Mouse (Mus musculus) hindbrain, embryonic 14.5 days (tissue): ENCODE measurements around the gene Padi4. TPM values are rescaled to one million over a fixed set of nuclear protein-coding genes. Genes with fewer than 3 reads are reported as not detected.

Experiments used
- ATAC-seq: fragments of 200-750 bp; cut with Nextera tagmentation; 2 replicates; pipeline ENCODE4 v1.8.0; 2017; ENCODE audit warnings: moderate number of reproducible peaks, mild to moderate bottlenecking, moderate TSS enrichment, moderate library complexity; ENCODE audit not compliant: low FRiP score
- DNase-seq: peaks from one replicate; pipeline ENCODE4 v3.0.0-alpha.2; 2015; ENCODE audit warnings: low spot score
- H3K27ac ChIP-seq: fragments of 300-500 bp; sonication (generic); 2 replicates; pipeline ENCODE4 v1.5.1; 2014; ENCODE audit warnings: mild to moderate bottlenecking, moderate library complexity
- H3K27me3 ChIP-seq: fragments of 300-500 bp; sonication (generic); 2 replicates; pipeline ENCODE4 v1.6.1; 2014; ENCODE audit warnings: mild to moderate bottlenecking, low read length, mixed read lengths; ENCODE audit not compliant: control insufficient read depth, insufficient read depth
- H3K36me3 ChIP-seq: fragments of 300-500 bp; sonication (generic); replicated peaks from 2 replicates; pipeline ENCODE4 v1.6.1; 2014; ENCODE audit not compliant: control insufficient read depth, insufficient read depth
- H3K4me1 ChIP-seq: fragments of 300-500 bp; sonication (generic); replicated peaks from 2 replicates; pipeline ENCODE4 v1.6.1; 2014; ENCODE audit warnings: antibody characterized with exemption, low read length, mixed read lengths; ENCODE audit not compliant: control insufficient read depth, insufficient read depth
- H3K4me2 ChIP-seq: fragments of 300-500 bp; sonication (generic); replicated peaks from 2 replicates; pipeline ENCODE4 v1.6.1; 2014; ENCODE audit warnings: mild to moderate bottlenecking, moderate library complexity
- H3K4me3 ChIP-seq: fragments of 300-500 bp; sonication (generic); replicated peaks from 2 replicates; pipeline ENCODE4 v1.5.1; 2014; ENCODE audit warnings: mild to moderate bottlenecking, low read length
- H3K9ac ChIP-seq: fragments of 300-500 bp; sonication (generic); 2 replicates; pipeline ENCODE4 v1.6.1; 2014
- H3K9me3 ChIP-seq: fragments of 300-500 bp; sonication (generic); 2 replicates; pipeline ENCODE4 v1.6.1; 2016; ENCODE audit warnings: low read length; ENCODE audit not compliant: control insufficient read depth
- WGBS: fragments of 180-500 bp; shearing (Covaris S2); extraction: QIAGEN DNeasy Blood & Tissue Kit; methylation state at CpG from one replicate; pipeline ENCODE4 v1.1.7; 2014; 5-methylcytosine and 5-hydroxymethylcytosine counted together
- polyA plus RNA-seq: library from polyadenylated mRNA; unstranded; fragments of >200 nt; fragmentation: Nextera tagmentation; extraction: Ambion mirVana; gene quantifications from 2 replicates; pipeline ENCODE4 v1.2.1, GENCODE M21; 2014

Gene Padi4
- polyA plus RNA-seq, 1 experiment from 2014 or later: 0.08 TPM

DNA sequence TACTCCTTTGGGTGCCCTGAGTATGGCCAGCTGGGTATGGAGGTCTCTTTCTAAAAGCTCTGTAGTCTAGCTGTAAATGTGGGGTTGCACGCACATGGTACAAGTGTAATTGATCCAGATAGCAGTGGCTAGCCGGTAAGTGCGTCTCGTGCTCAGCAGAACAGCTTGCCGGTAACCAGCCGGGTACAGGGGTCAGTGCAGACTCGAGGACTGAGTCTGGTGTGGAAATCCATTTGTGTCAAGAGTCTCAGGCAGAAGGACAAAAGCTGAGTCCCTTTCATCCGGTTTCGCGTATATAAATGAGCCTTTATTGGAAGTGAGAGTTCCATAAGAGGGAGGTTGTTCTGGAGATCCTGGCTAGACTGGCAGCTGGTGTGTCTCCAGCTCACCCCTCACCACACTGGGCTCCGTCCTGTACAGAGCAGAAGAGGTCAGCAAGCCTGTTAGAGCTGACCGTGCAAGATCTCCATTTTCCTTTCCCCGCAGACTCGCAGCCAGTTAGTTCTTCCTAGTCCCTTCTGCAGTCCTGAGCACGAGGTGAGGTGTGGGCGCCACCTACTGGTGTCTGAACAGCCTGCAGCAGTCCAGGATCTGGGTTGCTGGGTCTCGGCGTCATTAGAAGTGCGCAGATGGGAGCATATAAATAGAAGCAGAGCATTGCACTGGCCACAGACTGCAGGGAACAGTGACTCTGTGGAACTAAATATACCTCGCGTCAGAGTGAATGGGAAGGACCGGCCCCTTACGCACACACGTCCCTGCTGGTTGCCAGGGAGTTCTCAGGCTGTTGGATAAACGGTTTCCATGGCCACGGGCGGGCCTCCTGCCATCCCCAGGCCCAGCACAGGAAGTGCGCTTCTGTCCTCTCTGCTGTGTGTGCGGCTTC is 60.3 kb downstream of the Padi4 start:
- H3K27me3 ChIP-seq: no peaks in the 10 kb centered on the region
- DNase-seq (peak; percentile 93), ATAC-seq (peak; percentile 91)
- no peak overlapping the region for H3K4me3 ChIP-seq
- H3K4me1 ChIP-seq: peaks cover 15% of the 10 kb centered on the region
- H3K9me3 ChIP-seq: no peaks in the 10 kb centered on the region
- peak overlapping the region; percentile 66 for H3K27ac ChIP-seq
- 25% methylated on average over 29 of the region's 29 CpGs for WGBS
- H3K4me2 ChIP-seq: no peak overlapping the region
- peak overlapping the region; percentile 24; the same call in 1 of the 2 replicates for H3K9ac ChIP-seq
- H3K36me3 ChIP-seq: peaks cover 98% of the 10 kb centered on the region

DNA sequence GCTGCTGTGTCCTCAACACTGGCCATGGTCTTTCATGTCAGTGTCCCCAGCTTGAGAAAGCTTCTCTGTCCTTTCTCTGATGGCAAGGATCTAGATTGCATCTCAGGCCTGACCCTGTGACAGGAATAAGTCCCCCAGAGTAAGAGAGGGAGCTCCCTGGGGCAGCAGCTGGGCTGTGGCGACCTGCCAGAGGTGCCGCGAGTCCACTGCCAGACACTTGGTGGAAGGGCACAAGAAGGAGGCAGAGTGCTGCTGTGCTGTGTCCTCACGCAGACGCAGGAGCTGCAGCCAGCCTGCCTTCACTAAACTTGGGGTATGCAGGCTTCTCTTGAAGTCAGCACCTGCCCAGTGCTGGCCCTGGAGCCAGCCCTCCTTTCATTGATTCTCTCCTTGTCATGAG is 62.7 kb downstream of the Padi4 start:
- Histone ChIP-seq H3K9me3 (no peaks in the 10 kb centered on the region), H3K4me1 (peaks cover 15% of the 10 kb centered on the region), H3K4me2 (no peak overlapping the region), H3K4me3 (no peak overlapping the region), H3K9ac (no peak overlapping the region), H3K27ac (no peak overlapping the region), H3K36me3 (peaks cover 85% of the 10 kb centered on the region), H3K27me3 (no peaks in the 10 kb centered on the region)
- ATAC-seq (no peak), DNase-seq (no peak)
- WGBS: 60% methylated on average over 5 of the region's 5 CpGs

DNA sequence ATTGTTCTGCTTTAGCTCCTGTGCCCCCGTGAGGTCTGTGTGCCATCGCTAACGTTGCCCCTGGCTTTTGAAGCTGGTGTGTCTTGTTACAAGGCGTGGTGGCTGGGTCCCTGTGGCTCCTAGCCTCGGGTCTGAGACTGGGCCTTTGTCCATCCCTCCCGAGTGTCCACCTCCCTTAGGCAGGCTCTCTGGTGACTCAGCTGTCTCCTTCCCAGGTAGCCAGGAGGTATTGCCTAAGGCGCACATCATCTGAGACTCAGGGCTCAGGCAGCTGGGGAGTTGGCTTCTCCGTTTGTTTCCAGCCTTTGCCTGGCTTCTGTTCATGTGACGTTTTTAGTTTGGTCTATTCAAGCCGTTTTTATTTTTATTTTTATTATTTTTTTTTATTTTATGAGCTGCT is 63.3 kb downstream of the Padi4 start:
- Histone ChIP-seq H3K27me3 (no peaks in the 10 kb centered on the region), H3K9ac (no peak overlapping the region), H3K9me3 (no peaks in the 10 kb centered on the region), H3K36me3 (peaks cover 84% of the 10 kb centered on the region), H3K4me1 (peaks cover 15% of the 10 kb centered on the region), H3K4me2 (no peak overlapping the region), H3K27ac (no peak overlapping the region), H3K4me3 (no peak overlapping the region)
- DNase-seq (no peak), ATAC-seq (no peak)
- WGBS: 79% methylated on average over 10 of the region's 10 CpGs

DNA sequence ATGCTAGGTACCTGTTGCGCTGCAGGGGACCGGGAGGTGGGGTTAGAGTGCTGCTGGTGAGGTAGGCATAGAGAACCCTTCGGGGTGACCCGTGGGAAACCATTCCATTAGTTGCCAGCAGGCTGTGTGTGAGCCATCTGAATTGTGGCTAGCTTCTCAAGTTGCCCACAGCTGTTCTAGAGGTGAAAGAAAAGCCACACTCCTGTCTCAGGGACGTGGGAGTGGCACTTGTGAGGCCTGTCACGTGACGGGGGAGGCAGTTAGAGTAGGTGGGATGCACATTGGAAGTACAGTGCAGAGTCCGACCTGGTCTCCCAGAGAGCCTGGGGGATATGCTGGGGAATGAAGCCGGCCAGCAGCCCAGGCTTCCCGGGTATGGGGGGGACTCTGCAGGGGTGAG is 64.4 kb downstream of the Padi4 start:
- Histone ChIP-seq H3K36me3 (peaks cover 80% of the 10 kb centered on the region), H3K9ac (no peak overlapping the region)

DNA sequence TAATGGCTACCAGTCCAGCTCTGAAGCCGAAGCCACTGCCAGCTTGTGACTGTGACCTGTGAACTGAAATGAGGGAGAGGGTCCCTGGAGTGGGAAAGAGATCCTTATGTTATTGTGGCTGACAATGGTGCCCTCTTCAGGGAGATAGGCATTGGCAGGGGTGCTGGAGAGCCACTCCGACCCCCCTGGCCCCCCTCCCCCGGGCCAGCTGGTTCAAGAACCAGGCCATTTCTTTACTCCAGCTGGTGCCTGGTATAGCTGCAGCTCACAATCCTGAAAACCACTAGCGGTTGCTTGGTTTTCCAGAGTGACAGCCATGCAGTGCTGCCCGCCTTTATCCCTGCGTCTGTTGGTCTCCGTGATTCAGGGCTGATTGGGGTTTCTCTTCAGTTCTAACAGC is 64.9 kb downstream of the Padi4 start:
- Histone ChIP-seq H3K9me3 (no peaks in the 10 kb centered on the region), H3K4me1 (peaks cover 18% of the 10 kb centered on the region), H3K9ac (no peak overlapping the region), H3K36me3 (peaks cover 75% of the 10 kb centered on the region), H3K27me3 (no peaks in the 10 kb centered on the region), H3K4me2 (no peak overlapping the region), H3K27ac (no peak overlapping the region), H3K4me3 (no peak overlapping the region)
- WGBS: 72% methylated on average over 7 of the region's 7 CpGs
- no peak for DNase-seq
- no peak for ATAC-seq

More for the DNA sequence above, 64.4 kb downstream of the Padi4 start:
- WGBS: 88% methylated on average over 10 of the region's 10 CpGs
- no peaks in the 10 kb centered on the region for H3K27me3 ChIP-seq
- H3K4me2 ChIP-seq: no peak overlapping the region
- H3K9me3 ChIP-seq: no peaks in the 10 kb centered on the region
- ATAC-seq (no peak), DNase-seq (no peak)
- no peak overlapping the region for H3K4me3 ChIP-seq
- H3K4me1 ChIP-seq: peaks cover 18% of the 10 kb centered on the region
- H3K27ac ChIP-seq: no peak overlapping the region

DNA sequence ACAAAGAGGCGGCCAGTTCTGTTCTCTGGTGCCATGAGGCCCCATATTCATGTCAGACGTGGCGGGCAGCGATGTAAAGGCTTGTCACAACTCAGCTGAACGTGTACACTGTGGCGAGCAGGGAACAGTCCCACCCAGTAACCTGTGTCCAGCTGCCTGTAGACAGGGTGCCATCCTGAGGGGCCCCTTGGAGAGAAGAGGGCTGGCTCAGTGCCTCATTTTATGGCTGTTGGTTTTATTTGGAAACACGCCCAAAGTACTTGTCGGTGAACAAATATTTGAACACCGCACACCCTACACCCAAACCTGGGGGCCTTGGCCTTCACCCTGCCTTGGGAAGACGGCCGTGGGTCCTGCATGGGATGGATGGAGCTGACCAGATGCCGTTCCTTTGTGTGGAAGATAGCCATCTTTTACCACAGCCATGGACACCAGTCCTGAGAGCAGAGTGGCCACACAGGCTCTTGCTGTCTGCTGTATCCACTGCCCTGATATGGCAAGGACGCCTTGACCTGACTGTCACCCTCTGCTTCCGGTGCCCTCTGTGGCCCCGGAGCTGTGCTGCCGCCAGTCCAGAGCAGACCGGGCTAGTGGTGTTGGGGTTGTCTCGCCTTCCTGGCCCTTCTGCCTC is 65.6 kb downstream of the Padi4 start:
- no peaks in the 10 kb centered on the region for H3K27me3 ChIP-seq
- ATAC-seq: no peak
- no peak overlapping the region for H3K9ac ChIP-seq
- no peak overlapping the region for H3K4me3 ChIP-seq
- WGBS: 88% methylated on average over 18 of the region's 18 CpGs
- peaks cover 70% of the 10 kb centered on the region for H3K36me3 ChIP-seq
- H3K27ac ChIP-seq: no peak overlapping the region
- H3K4me1 ChIP-seq: peaks cover 20% of the 10 kb centered on the region
- no peak overlapping the region for H3K4me2 ChIP-seq
- H3K9me3 ChIP-seq: no peaks in the 10 kb centered on the region
- DNase-seq: no peak

DNA sequence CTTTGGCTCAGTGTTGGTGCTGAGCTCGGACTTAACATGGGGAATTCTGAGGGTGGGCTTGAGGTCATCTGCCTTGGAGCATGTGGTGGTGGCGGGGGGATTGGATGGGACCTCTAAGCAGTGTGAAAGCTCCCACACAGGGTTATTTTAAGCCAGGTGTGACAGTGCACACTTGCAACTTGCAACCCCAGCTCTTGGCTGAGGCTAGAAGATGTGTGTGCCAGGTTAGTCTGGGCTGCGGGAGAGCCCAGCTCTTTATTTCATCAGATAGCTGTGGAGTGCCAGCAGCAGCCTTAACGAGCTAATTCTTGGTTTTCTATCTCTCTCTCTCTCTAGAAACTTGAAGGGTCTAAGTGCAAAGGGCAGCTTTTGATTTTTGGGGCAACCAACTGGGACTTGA is 66.4 kb downstream of the Padi4 start:
- Histone ChIP-seq H3K4me1 (peaks cover 20% of the 10 kb centered on the region), H3K9ac (no peak overlapping the region), H3K27me3 (no peaks in the 10 kb centered on the region), H3K27ac (no peak overlapping the region), H3K4me2 (no peak overlapping the region), H3K4me3 (no peak overlapping the region), H3K9me3 (no peaks in the 10 kb centered on the region), H3K36me3 (peaks cover 62% of the 10 kb centered on the region)
- 86% methylated on average over 4 of the region's 4 CpGs for WGBS
- DNase-seq (no peak), ATAC-seq (no peak)

DNA sequence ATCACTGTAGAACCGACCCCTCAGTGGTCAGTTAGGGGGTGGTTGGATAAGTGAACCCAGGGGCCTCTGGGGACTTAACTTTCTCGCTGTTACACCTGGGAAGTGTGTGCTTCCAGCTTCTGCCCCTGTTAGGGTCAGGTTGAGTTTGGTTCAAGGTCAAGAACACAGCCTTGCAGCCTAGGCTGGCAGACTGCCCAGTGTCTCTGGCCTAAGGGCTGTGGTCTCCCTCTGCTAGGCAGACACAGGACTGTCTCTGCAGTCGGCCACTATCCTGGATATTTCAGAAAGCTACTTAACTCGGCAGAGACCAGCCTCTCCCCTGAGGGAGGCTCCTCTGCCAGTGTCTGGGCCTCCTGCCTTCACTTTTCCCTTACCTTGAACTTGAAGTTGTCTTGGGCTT is 69.9 kb downstream of the Padi4 start:
- Histone ChIP-seq H3K36me3 (peaks cover 28% of the 10 kb centered on the region), H3K9ac (peak overlapping the region; percentile 92; the same call in 1 of the 2 replicates), H3K4me1 (peaks cover 38% of the 10 kb centered on the region), H3K4me3 (peak overlapping the region; percentile 91), H3K27me3 (peaks cover 16% of the 10 kb centered on the region), H3K4me2 (peak overlapping the region; percentile 93), H3K9me3 (no peaks in the 10 kb centered on the region), H3K27ac (peak overlapping the region; percentile 47; the same call in 1 of the 2 replicates)
- DNase-seq (no peak), ATAC-seq (no peak)
- 30% methylated on average over 4 of the region's 4 CpGs for WGBS

DNA sequence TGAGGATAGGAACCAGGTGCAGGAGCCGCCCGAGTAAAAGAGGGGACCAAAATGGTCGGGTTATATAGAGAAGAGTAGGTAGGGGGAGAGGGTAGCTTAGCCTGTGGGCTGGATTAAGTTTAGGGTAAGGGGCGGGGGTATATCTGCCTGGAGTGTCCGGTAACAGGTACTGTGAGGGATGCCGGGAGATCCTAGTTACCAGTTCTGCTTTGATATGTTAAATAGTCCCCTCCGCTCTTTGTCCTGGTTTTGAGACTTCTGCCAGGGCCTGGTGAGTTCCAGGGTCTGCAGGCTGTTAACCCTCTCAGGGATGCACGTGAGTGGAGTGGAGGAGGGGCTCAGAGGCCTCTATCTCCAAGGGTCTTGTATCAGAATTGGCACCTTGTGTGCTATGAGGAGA is 70.4 kb downstream of the Padi4 start:
- Histone ChIP-seq H3K9me3 (no peaks in the 10 kb centered on the region), H3K36me3 (peaks cover 23% of the 10 kb centered on the region), H3K9ac (peak overlapping the region; percentile 92), H3K27me3 (peaks cover 21% of the 10 kb centered on the region), H3K4me2 (peak overlapping the region; percentile 93), H3K27ac (peak overlapping the region; percentile 47; the same call in 1 of the 2 replicates), H3K4me3 (peak overlapping the region; percentile 91), H3K4me1 (peaks cover 38% of the 10 kb centered on the region)
- ATAC-seq (no peak), DNase-seq (no peak)
- WGBS: 6% methylated on average over 8 of the region's 8 CpGs
